Mouse (Mus musculus): ENCODE measurements at regions not wholly inside any gene's neighbourhood (a gene's known extent, or its start where the extent isn't known, plus 50 kb on each side); places are given as distances from the start of the nearest gene placed in this dataset.

- no peak for TF ChIP-seq CTCF (IDR thresholded peaks at IDR 0.05)
- no peak for TF ChIP-seq EP300 (IDR thresholded peaks at IDR 0.05)
These were observed 70.7 kb downstream of the Hoxc4 start for GRCm38 (mm10) chr15:103089440-103089839.

Measured in lung, postnatal 0 days (tissue).